Mouse (Mus musculus) lung, adult 2 months (tissue): ENCODE measurements around the gene Fkbp5.

Experiments
- CTCF ChIP-seq: fragments of 200-500 bp; IDR thresholded peaks from 2 replicates; pipeline ENCODE4 v1.5.1; 2011; ENCODE audit warnings: mild to moderate bottlenecking, low read length, control low read depth; ENCODE audit not compliant: insufficient read depth
- POLR2A ChIP-seq: fragments of 200-500 bp; IDR thresholded peaks from 2 replicates; pipeline ENCODE4 v1.6.1; 2011; ENCODE audit warnings: low read depth, mild to moderate bottlenecking, control low read depth, low read length, borderline replicate concordance; ENCODE audit errors: extremely low read depth

DNA sequence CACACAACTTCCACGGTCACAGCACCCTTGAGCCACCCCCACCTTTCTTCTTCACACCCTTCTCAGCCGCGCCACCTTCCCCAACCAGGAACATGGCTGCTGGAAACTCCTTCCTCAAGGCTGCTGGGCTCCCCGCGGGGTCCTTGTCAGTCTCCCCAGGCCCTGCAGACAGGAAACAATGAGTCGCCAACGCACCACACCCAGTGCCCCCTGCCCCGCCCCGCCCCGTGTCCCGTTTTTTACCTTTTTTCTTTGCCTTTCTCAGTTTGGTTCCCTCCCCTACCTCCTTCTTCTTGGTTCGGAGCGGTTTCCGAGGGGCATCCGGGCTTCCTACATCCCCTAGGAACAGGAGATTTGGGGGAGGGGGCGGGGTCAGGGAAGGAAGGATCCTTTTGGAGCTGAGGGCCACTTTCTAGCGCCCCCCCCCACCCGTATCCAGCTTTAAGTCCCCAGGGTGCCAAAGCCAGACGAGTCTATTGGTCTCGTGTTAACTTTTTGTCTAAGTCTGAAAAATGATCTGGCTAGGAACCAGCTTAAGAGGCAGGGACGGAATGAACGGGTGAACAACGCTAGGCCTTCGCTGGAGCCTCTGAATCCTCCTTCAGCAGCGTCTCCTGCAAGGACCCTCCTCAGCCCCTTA is 154.6 kb downstream of the Fkbp5 start:
- TF ChIP-seq CTCF (no peak), POLR2A (no peak)
